8 mouse cellular contexts compared by ENCODE assay signal in the genomic region with DNA sequence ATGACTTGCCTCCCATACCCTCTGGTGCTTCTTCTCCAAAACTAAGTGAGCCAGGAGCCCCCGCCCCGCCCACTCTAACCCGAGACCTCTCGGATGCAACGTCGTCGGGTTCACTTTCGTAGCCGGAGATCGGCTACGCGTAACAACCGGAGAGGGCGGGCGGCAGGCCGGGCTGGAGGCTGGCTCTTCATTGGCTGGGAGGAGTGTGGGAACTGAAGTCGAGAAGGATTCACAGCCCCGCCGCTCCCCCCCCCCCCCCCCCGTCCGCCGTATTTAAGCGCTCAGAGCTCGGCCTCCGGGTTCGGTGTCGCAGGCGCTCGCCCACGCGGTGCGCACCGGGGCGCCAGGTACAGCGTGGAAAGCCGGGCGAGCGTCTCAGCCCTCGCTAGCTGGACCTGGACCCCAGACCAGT. TPM values are rescaled to one million over a fixed set of nuclear protein-coding genes. Genes with fewer than 3 reads are reported as not detected.
DNase-seq lines count a peak whose midpoint lies in the region; ATAC-seq and TF ChIP-seq lines count a peak whose summit lies in the region.

Gene AW011738 (plus strand): TSS at position 304 of the 412 bp plus-strand sequence.

- H3K27me3 ChIP-seq in heart, embryonic 14.5 days (ENCODE audit: control insufficient read depth, insufficient read depth, low read length), result peaks cover 6% of the 10 kb centered on the region; the same call in 1 of the 2 replicates
- peaks cover 9% of the 10 kb centered on the region; the same call in 1 of the 2 replicates for H3K27me3 ChIP-seq in kidney, embryonic 16.5 days (ENCODE audit: insufficient read depth, low read length)
- H3K27me3 ChIP-seq in lung, embryonic 14.5 days (ENCODE audit: insufficient read depth, low read length), result peaks cover 23% of the 10 kb centered on the region
- no peaks in the 10 kb centered on the region; the same call in 1 of the 2 replicates for H3K27me3 ChIP-seq in neural tube, embryonic 14.5 days (ENCODE audit: control insufficient read depth, insufficient read depth, low read length)

- no peaks in the 10 kb centered on the region for H3K9me3 ChIP-seq in ES-E14 (ENCODE audit: control insufficient read depth, insufficient read depth, low read depth, low read length)
- H3K9me3 ChIP-seq in heart, embryonic 14.5 days (ENCODE audit: control insufficient read depth, low read length), result no peaks in the 10 kb centered on the region
- H3K9me3 ChIP-seq in kidney, embryonic 16.5 days (ENCODE audit: low read length), result no peaks in the 10 kb centered on the region
- no peaks in the 10 kb centered on the region for H3K9me3 ChIP-seq in lung, embryonic 14.5 days (ENCODE audit: low read depth, low read length)
- no peaks in the 10 kb centered on the region for H3K9me3 ChIP-seq in neural tube, embryonic 14.5 days (ENCODE audit: control insufficient read depth, low read length)

- 0% methylated on average over 39 of the region's 39 CpGs for WGBS in heart, embryonic 14.5 days
- WGBS in kidney, embryonic 16.5 days, result under 1% methylated on average over 30 of the region's 39 CpGs
- under 1% methylated on average over 33 of the region's 39 CpGs for WGBS in lung, embryonic 14.5 days
- under 1% methylated on average over 32 of the region's 39 CpGs for WGBS in neural tube, embryonic 14.5 days

- H3K4me1 ChIP-seq in ES-E14 (ENCODE audit: control insufficient read depth in 2 of 2, insufficient read depth in 2 of 2, low read length in 2 of 2, poor library complexity in 1 of 2), result peaks cover 0 to 11% of the 10 kb centered on the region in 2 experiments; a peak in 1 of 4 replicates
- H3K4me1 ChIP-seq in heart, embryonic 14.5 days (ENCODE audit: control insufficient read depth in 2 of 2, insufficient read depth in 2 of 2, low read length in 2 of 2), result peaks cover 3 to 13% of the 10 kb centered on the region in 2 experiments; a peak in 3 of 4 replicates
- H3K4me1 ChIP-seq in kidney, embryonic 16.5 days (ENCODE audit: insufficient read depth, low read length), result peaks cover 21% of the 10 kb centered on the region
- no peaks in the 10 kb centered on the region; the same call in 1 of the 2 replicates for H3K4me1 ChIP-seq in lung, embryonic 14.5 days (ENCODE audit: insufficient read depth)
- H3K4me1 ChIP-seq in neural tube, embryonic 14.5 days (ENCODE audit: control insufficient read depth, insufficient read depth, low read length), result peaks cover 7% of the 10 kb centered on the region; the same call in 1 of the 2 replicates

- H3K27ac ChIP-seq in ES-E14 (ENCODE audit: insufficient read depth, low read depth, low read length, poor library complexity, severe bottlenecking), result no peak within 1 kb of the TSS
- peak within 1 kb of the TSS; percentile 54 to 84 for H3K27ac ChIP-seq in heart, embryonic 14.5 days (replicated peaks in 1 of 2; ENCODE audit: control insufficient read depth in 1 of 2, insufficient read depth in 1 of 2, low read depth in 2 of 2, low read length in 2 of 2)
- peak within 1 kb of the TSS; percentile 68 for H3K27ac ChIP-seq in kidney, embryonic 16.5 days (ENCODE audit: low read length)
- peak within 1 kb of the TSS; percentile 69 for H3K27ac ChIP-seq in lung, embryonic 14.5 days (ENCODE audit: low read depth)
- H3K27ac ChIP-seq in neural tube, embryonic 14.5 days (ENCODE audit: low read depth, low read length), result peak within 1 kb of the TSS; percentile 58

- H3K4me3 ChIP-seq in ES-E14 (ENCODE audit: insufficient read depth in 1 of 2, low read depth in 1 of 2, low read length in 2 of 2, poor library complexity in 1 of 2, severe bottlenecking in 1 of 2), result peak within 1 kb of the TSS; percentile 60 to 72
- peak within 1 kb of the TSS; percentile 46 to 69 for H3K4me3 ChIP-seq in heart, embryonic 14.5 days (ENCODE audit: control insufficient read depth in 1 of 2, insufficient read depth in 1 of 2, low read depth in 1 of 2, low read length in 2 of 2)
- H3K4me3 ChIP-seq in kidney, embryonic 16.5 days (ENCODE audit: low read length), result peak within 1 kb of the TSS; percentile 70
- peak within 1 kb of the TSS; percentile 56 for H3K4me3 ChIP-seq in lung, embryonic 14.5 days (ENCODE audit: low read depth, low read length)
- H3K4me3 ChIP-seq in neural tube, embryonic 14.5 days (ENCODE audit: low read depth, low read length), result peak within 1 kb of the TSS; percentile 57

- H3K9ac ChIP-seq in ES-E14 (ENCODE audit: insufficient read depth, low read depth, low read length, poor library complexity, severe bottlenecking), result peak within 1 kb of the TSS; percentile 71
- H3K9ac ChIP-seq in heart, embryonic 14.5 days (ENCODE audit: low read length), result peak within 1 kb of the TSS; percentile 82
- H3K9ac ChIP-seq in kidney, embryonic 16.5 days (replicated peaks; ENCODE audit: low read length), result peak within 1 kb of the TSS; percentile 77
- peak within 1 kb of the TSS; percentile 62 for H3K9ac ChIP-seq in lung, embryonic 14.5 days
- H3K9ac ChIP-seq in neural tube, embryonic 14.5 days (replicated peaks; ENCODE audit: low read depth, low read length), result peak within 1 kb of the TSS; percentile 58

- in situ Hi-C loops in ES-E14 (cut with MboI; ENCODE audit: low sequenced_read_pairs in 2 of 2, unreplicated experiment in 2 of 2), result no loop called here

- H3K36me3 ChIP-seq in ES-E14 (ENCODE audit: control insufficient read depth, insufficient read depth, low read length, poor library complexity, severe bottlenecking), result no peaks in the 10 kb centered on the region
- no peaks in the 10 kb centered on the region for H3K36me3 ChIP-seq in heart, embryonic 14.5 days (ENCODE audit: control insufficient read depth, insufficient read depth, low read length)
- no peaks in the 10 kb centered on the region for H3K36me3 ChIP-seq in kidney, embryonic 16.5 days (ENCODE audit: insufficient read depth, low read length)
- no peaks in the 10 kb centered on the region for H3K36me3 ChIP-seq in lung, embryonic 14.5 days (ENCODE audit: insufficient read depth)
- H3K36me3 ChIP-seq in neural tube, embryonic 14.5 days (ENCODE audit: control insufficient read depth, insufficient read depth, low read length), result no peaks in the 10 kb centered on the region

- peak; percentile 73 for ATAC-seq in erythroblast, adult 5-6 weeks (replicated peaks; ENCODE audit: low FRiP score, poor library complexity, severe bottlenecking)
- ATAC-seq in heart, embryonic 14.5 days (ENCODE audit: insufficient number of reproducible peaks, insufficient read depth, low FRiP score, low read depth), result peak; percentile 80
- ATAC-seq in kidney, embryonic 16.5 days (ENCODE audit: low FRiP score, low TSS enrichment), result peak; percentile 80
- peak; percentile 79 for ATAC-seq in lung, embryonic 14.5 days (ENCODE audit: insufficient read depth)
- ATAC-seq in neural tube, embryonic 14.5 days (ENCODE audit: low read depth), result peak; percentile 79

- no peak for DNase-seq in ES-E14 (ENCODE audit: low read depth, low spot score)
- peak; percentile 90 for DNase-seq in brain, adult 2 months (ENCODE audit: low read depth, low spot score)
- peak; percentile 80 for DNase-seq in lung, embryonic 14.5 days
- DNase-seq in thymus, postnatal 25 days, result peak; percentile 75

- no peak for TF ChIP-seq CTCF in lung, embryonic 14.5 days (IDR thresholded peaks at IDR 0.05; ENCODE audit: low read depth)

- H3K4me2 ChIP-seq in heart, embryonic 14.5 days (ENCODE audit: low read length), result peak within 1 kb of the TSS; percentile 97
- peak within 1 kb of the TSS; percentile 96 for H3K4me2 ChIP-seq in kidney, embryonic 16.5 days (replicated peaks; ENCODE audit: low read depth, low read length)
- H3K4me2 ChIP-seq in lung, embryonic 14.5 days, result peak within 1 kb of the TSS; percentile 96
- peak within 1 kb of the TSS; percentile 94 for H3K4me2 ChIP-seq in neural tube, embryonic 14.5 days (ENCODE audit: low read depth, low read length)

TF ChIP-seq in ES-E14, 5 proteins besides CTCF, POLR2A, EP300 and RAD21:
- TF ChIP-seq HCFC1 (IDR thresholded peaks at IDR 0.05; ENCODE audit: borderline replicate concordance, insufficient read depth, low read length), result no peak
- TF ChIP-seq ZC3H11A (IDR thresholded peaks at IDR 0.05; ENCODE audit: borderline replicate concordance, low read depth, low read length), result no peak
- TF ChIP-seq CHD2 (IDR thresholded peaks at IDR 0.05; ENCODE audit: low read depth, low read length), result no peak
- no peak for TF ChIP-seq ZNF384 (IDR thresholded peaks at IDR 0.05; ENCODE audit: low read depth, low read length)
- no peak for TF ChIP-seq MAFK (IDR thresholded peaks at IDR 0.05; ENCODE audit: insufficient read depth, low read depth, low read length)

RNA-seq across cellular contexts. Expression of gene AW011738, which starts in this region (rescaled TPM):
- 0.21 and 0.27 TPM in 2 replicates for total RNA-seq in ES-E14 (2012; rRNA removed)
- 8.3 and 18.6 TPM in 2 replicates for total RNA-seq in erythroblast, adult 5-6 weeks (2015; ENCODE audit: low replicate concordance)
- total RNA-seq in erythroblast, adult 5-6 weeks (2017; ENCODE audit: low replicate concordance), result 29.9 and 35.8 TPM in 2 replicates
- 0.84 and 1.4 TPM in 2 replicates for polyA plus RNA-seq in heart, embryonic 14.5 days (2014; fragmentation: Nextera tagmentation; extraction: Ambion mirVana)
- polyA plus RNA-seq in kidney, embryonic 16.5 days (2015; fragmentation: Nextera tagmentation; extraction: Ambion mirVana), result 8.1 and 8.7 TPM in 2 replicates
- polyA plus RNA-seq in lung, embryonic 14.5 days (2014; fragmentation: Nextera tagmentation; extraction: Ambion mirVana), result 0.72 and 0.81 TPM in 2 replicates
- polyA plus RNA-seq in neural tube, embryonic 14.5 days (2014; fragmentation: Nextera tagmentation; extraction: Ambion mirVana), result 1.8 TPM in 2 replicates

Comparison
In these comparisons a context has a peak if more than half of its experiments do, and no peak if none do; other contexts are left out.
1. Peak in DNase-seq, ATAC-seq, H3K4me3 ChIP-seq, H3K27ac ChIP-seq, H3K9ac ChIP-seq and H3K4me2 ChIP-seq in lung, embryonic 14.5 days; RNA of the gene not detected or under 1 TPM.